Mouse (Mus musculus) thymus, postnatal 4 days (tissue): ENCODE data around the gene Macf1.
"Not testable (repeated sequence)": the region's sequence is repeated elsewhere in the genome, so short reads cannot be mapped to it uniquely, and the experiment has no call there.

Experiments
- DNase-seq: peaks from one replicate; pipeline ENCODE4 v3.0.0; 2021

The Macf1 gene

DNA sequence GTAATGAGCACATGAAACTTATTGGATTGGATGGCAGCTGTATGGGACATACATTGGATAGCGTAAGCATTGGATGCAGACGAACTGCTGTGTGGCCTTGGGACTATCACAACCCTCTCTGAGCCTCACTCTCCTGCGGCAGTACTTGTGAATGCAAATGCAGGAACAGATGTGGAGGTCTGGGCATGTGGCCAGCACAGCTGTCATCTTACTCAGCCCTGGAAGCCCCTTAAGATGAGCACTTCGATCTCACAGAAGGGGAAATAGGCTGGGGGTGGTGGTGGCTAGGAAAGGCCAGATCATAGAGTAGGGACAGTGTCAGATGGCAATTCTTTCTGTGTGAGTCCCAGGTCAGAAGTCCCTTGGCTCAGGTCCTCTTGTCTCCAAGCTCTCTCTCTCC is 346.5 kb downstream of the Macf1 start:
- no peak for DNase-seq

DNA sequence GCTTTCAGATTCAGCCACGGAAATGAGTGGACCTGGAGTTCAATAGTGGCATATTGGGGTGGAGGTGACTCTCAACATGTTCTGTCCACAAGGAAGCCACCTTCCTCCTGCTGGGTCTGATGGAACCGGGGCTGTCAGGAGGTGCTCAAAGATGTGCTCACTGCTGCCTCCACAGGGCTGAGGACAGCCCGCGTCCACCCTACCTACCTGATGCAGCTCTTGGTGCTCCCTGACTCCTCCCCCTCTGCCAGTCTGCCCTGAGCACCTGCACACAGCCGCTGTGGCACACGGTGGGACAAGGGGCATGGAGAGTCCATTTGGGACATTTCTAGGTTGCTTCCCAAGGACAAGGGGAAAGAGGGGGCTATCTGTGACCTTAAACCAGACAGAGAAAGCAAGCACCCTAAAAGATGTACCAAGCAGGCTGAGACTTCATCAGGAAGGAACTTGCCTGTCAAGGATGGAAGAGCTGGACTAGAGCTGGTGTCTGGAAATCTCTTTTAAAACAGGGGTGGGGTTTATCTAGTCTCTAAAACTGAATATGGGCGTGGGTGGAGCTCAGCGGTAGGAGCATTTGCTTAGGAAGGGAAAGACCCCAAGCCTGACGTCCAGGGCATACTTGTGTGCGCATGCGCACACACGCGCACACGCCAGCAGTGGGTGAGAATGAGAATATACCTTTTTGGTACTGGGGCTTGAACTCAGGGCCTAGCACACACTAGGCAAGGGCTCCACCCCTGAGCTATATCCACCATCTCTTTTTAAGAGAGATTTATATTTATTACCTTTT is 348.2 kb downstream of the Macf1 start:
- DNase-seq, result no peak

DNA sequence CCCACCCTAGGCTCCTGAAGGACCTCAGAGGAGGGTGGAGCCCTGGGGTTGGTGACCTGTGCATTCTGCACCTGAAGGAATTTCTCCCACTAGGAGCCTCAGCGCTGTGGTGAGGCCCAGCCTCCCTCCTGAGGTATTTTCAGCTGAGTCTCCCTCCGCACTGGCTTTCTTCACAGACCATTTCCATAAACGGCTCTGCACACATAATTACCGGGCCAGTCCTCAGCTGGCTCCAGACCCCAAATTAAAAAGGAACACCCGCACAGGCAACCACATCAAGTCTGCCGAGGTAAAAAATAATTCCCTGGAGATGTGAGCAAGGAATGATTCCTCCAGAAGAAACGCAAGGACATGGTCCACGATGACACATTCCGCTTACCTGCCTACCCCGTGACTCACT is 348.9 kb downstream of the Macf1 start:
- not testable (repeated sequence) for DNase-seq

DNA sequence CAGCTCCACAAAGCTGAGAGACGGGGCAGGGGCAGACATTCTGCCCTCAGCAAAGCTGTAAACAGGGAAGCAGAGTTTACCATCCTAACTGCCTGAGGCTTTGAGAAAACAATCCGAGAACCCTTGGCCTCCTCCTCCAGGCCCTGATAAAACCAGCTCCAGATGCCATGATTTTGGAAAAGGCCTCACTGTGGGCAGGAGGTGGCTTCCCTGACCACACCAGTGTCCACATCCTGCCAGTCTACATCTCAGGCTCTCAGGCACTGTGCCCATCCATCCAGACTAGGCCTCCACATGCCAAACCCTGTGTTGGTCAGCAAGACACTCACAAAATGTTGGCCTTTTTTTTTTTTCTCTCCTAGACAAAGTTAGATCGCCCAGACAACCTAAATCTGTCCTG is 350.0 kb downstream of the Macf1 start:
- no peak for DNase-seq

DNA sequence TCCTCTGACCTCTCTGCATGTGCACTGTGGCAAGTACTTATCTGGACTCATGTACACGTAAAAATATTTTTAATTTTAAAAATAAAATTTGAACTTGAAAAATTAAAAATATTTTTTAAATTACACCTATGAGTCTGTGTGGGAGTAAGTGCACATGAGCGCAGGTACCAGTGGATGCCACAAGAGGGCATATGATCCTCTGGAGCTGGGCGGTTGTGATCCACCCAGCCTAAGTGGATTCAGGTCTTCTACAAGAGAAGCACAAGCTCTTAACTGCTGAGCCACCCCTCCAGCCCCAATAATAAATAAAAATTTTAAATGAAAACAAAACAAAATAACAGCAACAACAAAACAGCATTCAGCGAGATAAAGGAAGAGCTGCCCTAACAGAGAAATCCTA is 351.0 kb downstream of the Macf1 start:
- no peak for DNase-seq

DNA sequence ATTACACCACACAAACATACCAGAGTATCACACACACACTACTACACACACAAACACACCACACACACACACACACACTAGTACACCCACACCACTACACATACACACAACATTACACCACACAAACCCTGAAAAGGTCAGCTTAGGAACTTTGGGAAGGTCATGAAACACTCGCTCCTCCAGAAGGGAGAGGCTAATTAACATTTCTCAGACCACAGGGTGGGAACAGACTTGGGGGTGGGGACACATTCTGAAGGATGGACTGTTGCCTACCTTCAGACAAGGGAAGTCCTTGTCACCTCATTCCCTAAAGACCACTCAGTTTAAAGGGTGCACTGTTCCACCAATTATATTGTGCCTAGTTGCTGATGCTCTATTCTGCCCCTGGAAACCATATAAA is 352.2 kb downstream of the Macf1 start:
- DNase-seq, result not testable (repeated sequence)

DNA sequence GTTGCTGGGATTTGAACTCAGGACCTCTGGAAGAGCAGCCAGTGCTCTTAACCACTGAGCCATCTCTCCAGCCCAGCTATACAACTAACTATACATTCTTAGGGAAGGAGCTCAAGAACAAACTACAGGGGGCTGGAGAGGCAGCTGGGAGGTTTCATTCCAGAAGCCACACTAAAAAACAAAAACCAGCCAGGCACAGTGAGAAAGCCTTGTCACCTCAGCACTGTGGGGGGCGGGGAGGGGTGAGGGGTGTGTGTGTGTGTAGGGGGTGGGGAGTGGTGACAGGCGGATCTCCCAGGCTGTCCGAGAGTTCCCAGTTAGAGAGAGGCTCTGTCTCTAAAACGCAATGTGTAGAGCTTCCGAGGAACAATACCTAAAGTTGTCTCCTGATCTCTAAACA is 352.8 kb downstream of the Macf1 start:
- DNase-seq, result no peak

DNA sequence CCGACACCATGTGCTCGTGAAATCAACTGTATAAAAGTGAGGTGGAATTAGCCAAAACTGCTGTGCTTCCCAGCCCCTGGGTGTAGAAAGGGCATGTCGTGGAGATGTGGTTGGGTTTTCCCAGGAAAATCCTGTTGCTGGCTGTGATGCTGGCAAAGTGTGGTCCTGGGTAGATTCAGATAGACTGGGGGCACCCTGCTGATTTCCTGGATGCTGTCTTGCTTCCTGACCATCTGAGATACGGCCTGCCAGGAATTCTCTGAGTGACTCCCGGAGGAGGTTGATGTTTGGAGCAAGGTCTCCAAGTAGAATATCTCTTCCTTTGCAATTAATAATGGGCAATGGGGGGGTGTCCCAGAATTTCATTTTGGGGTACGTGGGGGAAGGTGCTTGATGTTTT is 355.2 kb downstream of the Macf1 start:
- DNase-seq, result no peak

DNA sequence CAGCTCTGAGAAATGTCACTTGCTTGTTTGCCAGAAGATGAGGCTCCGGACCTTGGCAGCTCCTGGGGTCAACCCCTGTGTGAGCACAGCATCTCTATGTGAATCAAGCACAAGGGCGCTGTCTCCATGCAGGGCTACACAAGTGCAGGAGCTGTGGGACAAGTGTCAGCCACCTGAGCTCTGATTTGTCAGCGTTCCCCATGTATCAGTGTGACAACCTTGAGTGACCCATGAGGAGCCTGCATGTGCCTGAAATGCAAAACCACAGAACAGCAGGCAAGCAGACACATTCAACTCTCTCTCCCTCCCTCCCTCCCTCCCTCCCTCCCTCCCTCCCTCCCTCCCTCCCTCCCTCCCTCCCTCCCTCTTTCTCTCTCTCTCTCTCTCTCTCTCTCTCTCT is 356.5 kb downstream of the Macf1 start:
- no peak for DNase-seq

DNA sequence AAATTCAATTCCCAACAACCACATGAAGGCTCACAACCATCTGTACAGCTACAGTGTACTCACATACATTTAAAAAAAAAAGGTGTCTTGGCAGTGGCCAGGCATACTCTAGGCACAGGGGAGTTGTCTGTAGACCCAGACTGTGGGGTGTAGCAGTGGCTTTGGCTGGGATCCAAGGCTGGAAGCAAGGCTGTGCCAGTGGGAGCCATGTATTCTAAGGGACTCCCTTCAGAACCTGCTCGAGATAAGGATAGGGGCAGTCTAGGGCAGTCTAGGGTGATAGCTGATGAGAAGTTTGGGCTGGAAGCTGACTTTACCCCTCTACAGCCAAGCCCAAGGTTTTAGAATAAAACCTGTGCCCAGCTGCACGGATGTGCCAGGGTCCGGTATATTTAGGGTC is 358.1 kb downstream of the Macf1 start:
- no peak for DNase-seq

DNA sequence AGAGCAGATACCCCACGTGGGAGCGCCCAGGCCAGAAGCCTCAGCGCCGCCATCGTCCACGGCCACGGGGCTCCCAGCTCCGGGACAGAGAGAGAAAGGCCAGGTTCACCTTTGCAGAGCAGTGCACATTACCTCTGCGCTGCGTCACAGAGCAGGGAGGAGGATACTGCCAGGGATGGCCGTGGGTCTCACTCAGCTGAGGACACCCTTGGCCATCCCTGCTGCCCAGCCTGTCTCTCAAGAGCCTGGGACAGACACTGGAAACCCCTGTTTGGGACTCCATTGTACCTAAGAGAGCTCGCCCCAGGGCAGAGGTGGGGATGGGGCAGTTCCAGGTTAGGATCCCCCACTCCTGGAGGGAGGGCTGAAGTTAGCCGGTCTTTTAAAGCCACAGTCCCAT is 360.6 kb downstream of the Macf1 start, which contains the start of gene Oxct2a:
Gene Oxct2a (minus strand): TSS at position 101 of the 400 bp plus-strand sequence.
- DNase-seq, result no peak

DNA sequence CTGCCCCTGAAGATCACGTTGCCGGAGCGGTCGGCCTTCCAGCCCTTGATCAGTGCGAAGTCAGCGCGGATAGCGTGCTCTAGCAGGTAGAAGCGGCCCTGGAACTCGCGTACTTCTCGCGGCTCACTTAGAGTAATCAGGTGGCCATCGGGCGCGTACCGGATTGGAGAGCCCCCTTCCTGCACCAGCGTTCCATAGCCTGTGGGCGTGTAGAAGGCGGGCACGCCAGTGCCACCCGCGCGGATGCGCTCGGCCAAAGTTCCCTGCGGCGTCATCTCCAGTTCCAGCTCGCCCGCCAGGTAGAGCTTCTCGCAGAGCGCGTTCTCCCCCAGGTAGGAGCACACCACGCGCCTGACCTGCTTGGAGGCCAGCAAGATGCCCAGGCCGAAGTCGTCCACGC is 361.2 kb downstream of the Macf1 start:
- not testable (repeated sequence) for DNase-seq

DNA sequence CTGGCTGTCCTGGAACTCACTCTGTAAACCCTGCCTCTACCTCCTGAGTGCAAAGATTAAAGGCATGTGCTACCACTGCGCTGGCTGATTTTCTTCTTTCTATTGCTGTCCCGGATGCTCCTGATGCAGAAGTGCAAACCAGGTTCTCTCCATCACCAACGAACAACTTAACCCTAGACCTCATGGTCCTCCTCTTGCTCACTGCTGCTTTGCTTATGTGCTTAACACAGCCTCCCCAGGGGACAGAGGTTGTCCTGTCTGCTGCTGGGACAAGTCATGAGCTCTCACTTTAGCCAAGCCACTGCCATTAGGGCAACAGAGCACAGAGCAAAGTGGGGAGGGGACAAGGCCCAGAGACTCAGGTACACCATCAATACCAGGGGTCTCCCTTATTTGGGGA is 369.7 kb downstream of the Macf1 start:
- no peak for DNase-seq

DNA sequence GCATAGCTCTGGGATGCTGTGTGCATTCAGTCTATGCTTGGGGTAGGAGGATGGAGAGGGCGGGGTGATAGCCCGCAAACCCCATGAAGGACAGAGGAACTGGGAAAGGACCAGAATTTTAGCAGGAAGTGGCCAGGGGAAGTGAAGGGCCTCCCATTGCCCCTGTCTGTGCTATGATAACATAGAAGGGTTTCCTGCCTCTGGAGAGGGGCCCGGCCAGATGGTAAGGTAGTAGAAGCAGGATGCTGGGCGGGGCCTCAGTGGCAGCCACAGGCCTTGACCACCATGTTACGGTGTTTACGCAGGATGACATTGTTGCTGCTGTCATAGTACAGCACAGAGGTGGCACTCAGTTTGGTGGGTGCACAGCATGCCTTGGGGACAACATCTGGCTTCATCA is 371.1 kb downstream of the Macf1 start:
- no peak for DNase-seq

DNA sequence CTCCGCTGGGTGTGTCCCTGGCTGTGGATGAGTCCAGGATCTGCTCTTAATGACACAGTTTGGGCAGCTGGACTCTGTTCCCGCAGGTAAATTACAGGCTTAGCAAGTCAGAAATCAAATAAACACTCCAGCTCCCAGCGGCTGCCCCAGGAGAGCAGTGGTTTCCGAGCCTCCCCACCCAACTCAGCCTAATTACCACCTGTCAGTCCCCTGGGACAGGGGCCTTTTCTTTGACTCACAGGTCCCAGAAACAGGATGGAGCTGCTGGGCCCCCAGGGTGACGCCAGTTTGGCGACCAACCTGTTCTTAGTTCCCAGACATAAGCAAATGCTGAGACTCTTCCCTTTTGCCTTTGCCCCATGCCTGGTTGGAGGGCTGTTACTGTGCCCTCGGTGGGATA is 372.3 kb downstream of the Macf1 start:
- no peak for DNase-seq

DNA sequence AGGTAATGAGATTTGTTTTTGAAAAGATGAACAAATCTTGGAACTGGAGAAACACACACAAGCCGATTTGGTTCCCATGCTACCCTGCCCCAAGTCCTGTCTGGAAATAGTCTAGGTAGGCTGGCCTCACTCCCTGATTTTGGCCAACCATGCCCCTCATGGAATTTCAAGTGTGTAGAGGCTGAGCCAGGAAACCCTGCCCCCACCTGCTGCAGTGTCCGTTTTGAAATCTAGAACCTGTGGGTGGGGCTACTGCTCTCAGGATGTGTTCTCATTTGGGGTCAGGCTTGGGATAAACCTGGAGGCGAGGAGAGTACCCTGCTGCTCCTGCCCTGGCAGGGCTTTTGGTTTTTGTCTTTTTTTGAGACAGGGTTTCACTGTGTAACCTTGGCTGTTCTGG is 375.9 kb downstream of the Macf1 start:
- no peak for DNase-seq

DNA sequence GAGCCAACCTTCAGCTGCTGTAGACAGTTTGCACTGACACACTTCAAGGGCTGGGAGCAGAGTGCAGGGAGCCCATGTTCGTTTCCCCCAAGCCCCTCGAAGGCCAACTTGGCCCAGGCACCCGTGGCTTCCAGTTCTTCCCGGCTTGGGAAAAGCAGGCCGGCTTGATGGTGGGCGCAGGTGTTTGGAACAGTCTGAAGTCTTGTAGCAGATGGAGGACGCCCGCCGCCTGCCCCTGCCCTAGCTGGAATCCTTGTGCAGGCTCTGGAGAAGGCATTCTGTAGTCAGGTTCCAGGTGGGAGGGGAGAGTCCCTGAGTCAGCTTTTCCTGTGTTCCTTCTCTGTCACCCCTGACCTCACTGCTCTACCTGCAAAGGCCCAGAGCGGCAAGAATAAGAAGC is 377.2 kb downstream of the Macf1 start:
- DNase-seq, result no peak

DNA sequence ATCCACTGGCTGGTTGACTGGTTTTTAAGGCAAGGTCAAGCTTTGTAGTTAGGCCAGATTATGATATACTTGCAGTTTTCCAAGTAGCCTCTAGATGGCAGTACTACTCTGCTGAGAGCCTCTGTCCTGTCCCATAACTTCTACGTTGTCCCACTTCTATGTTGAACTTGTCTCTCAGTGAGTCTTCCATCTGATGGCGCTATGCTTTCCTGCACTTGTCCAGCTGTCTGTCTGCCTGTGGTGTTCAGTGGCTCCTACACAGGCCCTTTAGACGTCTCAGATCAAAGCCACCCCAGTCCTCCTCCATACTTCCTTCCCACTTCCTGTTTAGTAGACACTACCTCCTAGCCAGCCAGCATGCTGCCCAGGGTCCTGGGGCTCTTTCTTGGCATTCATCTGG is 378.4 kb downstream of the Macf1 start:
- DNase-seq, result peak; percentile 42
